9 mouse cellular contexts compared by ENCODE assay signal in the genomic region with DNA sequence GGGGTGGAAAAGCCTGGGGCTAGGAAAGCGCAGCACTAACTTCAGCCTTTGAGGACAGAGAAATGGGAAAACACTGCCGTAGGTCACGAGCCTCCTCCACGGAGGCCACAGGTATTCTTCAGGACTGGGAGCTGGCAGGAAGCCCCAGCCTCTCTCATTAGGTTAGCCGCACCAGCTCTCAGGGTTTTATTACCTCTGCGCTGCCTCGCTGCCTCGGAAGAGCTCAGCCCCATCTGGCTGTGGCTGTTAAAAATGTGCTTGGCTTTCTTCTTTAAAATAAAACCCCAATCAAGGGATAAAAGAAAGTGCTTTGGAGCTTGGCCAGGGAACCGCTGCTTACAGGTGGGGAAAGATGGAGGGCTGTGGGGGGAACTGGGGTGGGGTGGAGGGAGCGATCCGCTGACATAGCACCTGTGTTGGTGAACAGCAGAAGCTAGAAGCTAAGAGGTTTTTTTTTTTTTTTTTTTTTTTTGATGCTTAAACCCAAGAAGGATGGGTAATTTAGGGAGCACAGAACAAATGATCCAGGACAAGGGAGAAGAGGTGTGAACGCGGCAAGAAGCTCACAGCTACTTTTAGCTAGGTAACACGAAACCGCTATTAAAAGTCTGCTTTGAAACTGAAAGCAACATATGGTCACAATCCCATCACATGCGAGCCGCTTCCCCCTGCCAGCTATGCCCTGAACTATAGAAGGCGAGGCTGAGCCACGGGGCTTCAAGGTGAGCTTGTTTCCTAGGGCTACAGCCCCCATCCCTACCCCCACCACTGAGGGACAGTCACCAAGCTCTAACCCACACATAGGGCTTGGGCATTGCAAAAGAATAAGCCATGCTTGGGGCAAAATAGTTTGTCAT. TPM values are rescaled to one million over a fixed set of nuclear protein-coding genes. Genes with fewer than 3 reads are reported as not detected.
DNase-seq lines count a peak whose midpoint lies in the region; ATAC-seq and TF ChIP-seq lines count a peak whose summit lies in the region.
"Had no signal": no experiment of that assay in that cellular context is flagged by ENCODE, and none has a peak within 500 bp of the region (broad histone marks: within the 10 kb centered on the region; RNA-seq: fewer than 3 reads in every experiment).

No protein-coding gene starts in this region.

- no peak for DNase-seq in heart, postnatal 25 days (ENCODE audit: low spot score)
- DNase-seq in hindbrain, postnatal 0 days (ENCODE audit: low spot score) = peak; percentile 49
- DNase-seq in urinary bladder, postnatal 14 days (ENCODE audit: low spot score) = no peak
- DNase-seq in adrenal gland, postnatal 10 days = no peak
- DNase-seq in layer of hippocampus, adult 8-10 months (ENCODE audit: low spot score in 2 of 2) = no peak

- H3K9me3 ChIP-seq in heart, embryonic 11.5 days (replicated peaks; ENCODE audit: control insufficient read depth, low read length) = no peaks in the 10 kb centered on the region
- H3K9me3 ChIP-seq in hindbrain, postnatal 0 days (ENCODE audit: low read length) = no peaks in the 10 kb centered on the region
- H3K9me3 ChIP-seq in liver, embryonic 15.5 days (replicated peaks) = no peaks in the 10 kb centered on the region
- H3K9me3 ChIP-seq: G1E had no signal

- TF ChIP-seq CTCF in hindbrain, postnatal 0 days (IDR thresholded peaks at IDR 0.05; ENCODE audit: low read depth) = no peak

- H3K4me3 ChIP-seq in heart, embryonic 11.5 days (ENCODE audit: low read depth, low read length) = no peak overlapping the region
- H3K4me3 ChIP-seq in hindbrain, postnatal 0 days (ENCODE audit: low read length) = no peak overlapping the region
- no peak overlapping the region for H3K4me3 ChIP-seq in liver, embryonic 15.5 days (replicated peaks)

- H3K27me3 ChIP-seq in heart, embryonic 11.5 days (ENCODE audit: control insufficient read depth, insufficient read depth, low read length) = peaks cover 3% of the 10 kb centered on the region; the same call in 1 of the 2 replicates
- no peaks in the 10 kb centered on the region for H3K27me3 ChIP-seq in hindbrain, postnatal 0 days (ENCODE audit: insufficient read depth, low read length)
- H3K27me3 ChIP-seq in liver, embryonic 15.5 days = peaks cover 20% of the 10 kb centered on the region

- H3K4me2 ChIP-seq in heart, embryonic 11.5 days = peak overlapping the region; percentile 49
- 0 out of 2 replicates have a peak overlapping the region, but pooled peaks have one; percentile 21 for H3K4me2 ChIP-seq in hindbrain, postnatal 0 days (ENCODE audit: low read depth, low read length)
- peak overlapping the region; percentile 26; the same call in 1 of the 2 replicates for H3K4me2 ChIP-seq in liver, embryonic 15.5 days

- H3K4me1 ChIP-seq in heart, embryonic 11.5 days (ENCODE audit: control insufficient read depth, insufficient read depth, low read length) = no peaks in the 10 kb centered on the region
- H3K4me1 ChIP-seq in hindbrain, postnatal 0 days (ENCODE audit: insufficient read depth, low read length) = peaks cover 5% of the 10 kb centered on the region; the same call in 1 of the 2 replicates
- H3K4me1 ChIP-seq in liver, embryonic 15.5 days (replicated peaks) = no peaks in the 10 kb centered on the region

- H3K36me3 ChIP-seq in heart, embryonic 11.5 days (ENCODE audit: control insufficient read depth, insufficient read depth, low read length) = no peaks in the 10 kb centered on the region
- no peaks in the 10 kb centered on the region for H3K36me3 ChIP-seq in hindbrain, postnatal 0 days (ENCODE audit: insufficient read depth, low read length)
- no peaks in the 10 kb centered on the region for H3K36me3 ChIP-seq in liver, embryonic 15.5 days (replicated peaks)
- H3K36me3 ChIP-seq: G1E had no signal

- no peak for ATAC-seq in heart, embryonic 11.5 days (replicated peaks; ENCODE audit: insufficient number of reproducible peaks, low FRiP score, low TSS enrichment)
- ATAC-seq in CD4-positive, CD25-positive, alpha-beta regulatory T cell, adult 4 months = peak; percentile 57
- peak; percentile 16; the same call in 1 of the 2 replicates for ATAC-seq in hindbrain, postnatal 0 days
- ATAC-seq in liver, embryonic 15.5 days (ENCODE audit: insufficient read depth) = no peak

- H3K9ac ChIP-seq in heart, embryonic 11.5 days (ENCODE audit: low read depth, low read length) = no peak overlapping the region
- no peak overlapping the region for H3K9ac ChIP-seq in hindbrain, postnatal 0 days (replicated peaks; ENCODE audit: low read length)
- H3K9ac ChIP-seq in liver, embryonic 15.5 days = no peak overlapping the region

- 31% methylated on average over 19 of the region's 19 CpGs for WGBS in heart, embryonic 11.5 days (ENCODE audit: insufficient replicate concordance)
- WGBS in hindbrain, postnatal 0 days = 45% methylated on average over 19 of the region's 19 CpGs
- 28% methylated on average over 19 of the region's 19 CpGs for WGBS in liver, embryonic 15.5 days (ENCODE audit: insufficient replicate concordance)

- H3K27ac ChIP-seq in heart, embryonic 11.5 days (ENCODE audit: low read depth, low read length) = no peak overlapping the region
- H3K27ac ChIP-seq in hindbrain, postnatal 0 days = no peak overlapping the region
- H3K27ac ChIP-seq in liver, embryonic 15.5 days (replicated peaks) = no peak overlapping the region

- intact Hi-C loops in heart, postnatal 25 days (cut with DNase I) = loop anchor here (5.0 to 10.0 kb wide), 3 partner anchors 90 to 438 kb away; no protein-coding TSS in a partner anchor

RNA-seq across cellular contexts. Expression of gene Inhbb, which starts 34.9 kb away (rescaled TPM):
- polyA plus RNA-seq in heart, embryonic 11.5 days (2014; fragmentation: Nextera tagmentation; extraction: Ambion mirVana) = 0.06 and 0.13 TPM in 2 replicates
- total RNA-seq in heart, postnatal 25 days (2021) = 1 to 10 TPM in 1 of 2 experiments, under 1 TPM in 1; 0.99 to 1.9 TPM
- not detected for polyA plus RNA-seq in CD4-positive, CD25-positive, alpha-beta regulatory T cell, adult 4 months (2017; shearing (Covaris generic))
- 7.1 and 9.9 TPM in 2 replicates for total RNA-seq in hindbrain, postnatal 0 days (2014; rRNA removed)
- polyA plus RNA-seq in hindbrain, postnatal 0 days (2015; fragmentation: Nextera tagmentation; extraction: Ambion mirVana) = 3.3 and 3.4 TPM in 2 replicates
- 0.09 TPM in 2 replicates for polyA plus RNA-seq in liver, embryonic 15.5 days (2015; fragmentation: Nextera tagmentation; extraction: Ambion mirVana)
- 1 to 10 TPM; 5.5 to 7.7 TPM for total RNA-seq in adrenal gland, postnatal 10 days (2021)
- 1 to 10 TPM; 3.7 to 5.1 (median 4.6) TPM for total RNA-seq in layer of hippocampus, adult 8-10 months (2022)
- polyA plus RNA-seq: G1E had no signal

RNA-seq across cellular contexts. Expression of gene Ralb, which starts 47.7 kb away (rescaled TPM):
- polyA plus RNA-seq in heart, embryonic 11.5 days (2014; fragmentation: Nextera tagmentation; extraction: Ambion mirVana) = 146 and 166 TPM in 2 replicates
- 10 to 100 TPM; 31.3 to 33.6 TPM for total RNA-seq in heart, postnatal 25 days (2021)
- 10 to 100 TPM in 1 of 2 experiments, 1 to 10 TPM in 1; 9.9 to 11.8 TPM for polyA plus RNA-seq in CD4-positive, CD25-positive, alpha-beta regulatory T cell, adult 4 months (2017; shearing (Covaris generic))
- total RNA-seq in hindbrain, postnatal 0 days (2014; rRNA removed) = 42.9 and 43.5 TPM in 2 replicates
- 61.0 and 62.1 TPM in 2 replicates for polyA plus RNA-seq in hindbrain, postnatal 0 days (2015; fragmentation: Nextera tagmentation; extraction: Ambion mirVana)
- 37.5 and 38.6 TPM in 2 replicates for polyA plus RNA-seq in liver, embryonic 15.5 days (2015; fragmentation: Nextera tagmentation; extraction: Ambion mirVana)
- total RNA-seq in adrenal gland, postnatal 10 days (2021) = 10 to 100 TPM; 61.2 to 65.9 TPM
- total RNA-seq in layer of hippocampus, adult 8-10 months (2022) = 10 to 100 TPM; 20.2 to 27.6 (median 24.6) TPM

Comparison
In these comparisons a context has a peak if more than half of its experiments do, and no peak if none do; other contexts are left out.
1. ATAC-seq: peak in CD4-positive, CD25-positive, alpha-beta regulatory T cell, adult 4 months (single experiment) and hindbrain, postnatal 0 days (single experiment); none in heart, embryonic 11.5 days (single experiment) and liver, embryonic 15.5 days (single experiment).
2. Peak in every context shown above with its lines, with median percentiles within 50 percentile points of each other: H3K4me2 ChIP-seq.